In genomic region chr4:137838791-137839190, GRCm38 (mm10) we compare ENCODE assay signal across 15 mouse cellular contexts. TPM values are rescaled to one million over a fixed set of nuclear protein-coding genes. Genes with fewer than 3 reads are reported as not detected.
"Had no signal": no experiment of that assay in that cellular context is flagged by ENCODE, and none has a peak within 500 bp of the region (broad histone marks: within the 10 kb centered on the region; RNA-seq: fewer than 3 reads in every experiment).

No protein-coding gene starts in this region.

- DNase-seq: left cerebral cortex, postnatal 4 days; liver; liver, embryonic 13.5 days; liver, postnatal 0 days; lung, adult 18-20 months; lung, adult 2 months; lung, embryonic 14.5 days; lung, postnatal 10 days; lung, postnatal 14 days; lung, postnatal 36 days; lung, postnatal 4 days; midbrain, embryonic 14.5 days had no signal

RNA-seq across cellular contexts. Expression of gene Alpl, which starts 42.6 kb away (rescaled TPM):
- total RNA-seq: megakaryocyte progenitor cell, adult 5-6 weeks; megakaryocyte-erythroid progenitor cell, adult 5-6 weeks; monocyte, adult 5-6 weeks had no signal
